Mouse (Mus musculus) forebrain, embryonic 10.5 days (tissue): ENCODE data around the gene 4930407I10Rik. TPM values are rescaled to one million over a fixed set of nuclear protein-coding genes. Genes with fewer than 3 reads are reported as not detected.

ENCODE experiments used
- DNase-seq: peaks from one replicate; pipeline ENCODE4 v3.0.0-alpha.2; 2017; ENCODE audit warnings: low spot score; ENCODE audit errors: extremely low spot score
- H3K27ac ChIP-seq: fragments of 300-500 bp; sonication (generic); 2 replicates; pipeline ENCODE4 v1.5.1; 2016; ENCODE audit warnings: mild to moderate bottlenecking
- H3K27me3 ChIP-seq: fragments of 300-500 bp; sonication (generic); 2 replicates; pipeline ENCODE4 v1.6.1; 2016; ENCODE audit warnings: mild to moderate bottlenecking; ENCODE audit not compliant: poor library complexity, severe bottlenecking
- H3K36me3 ChIP-seq: fragments of 300-500 bp; sonication (generic); replicated peaks from 2 replicates; pipeline ENCODE4 v1.6.1; 2016; ENCODE audit warnings: mild to moderate bottlenecking, moderate library complexity
- H3K4me1 ChIP-seq: fragments of 300-500 bp; sonication (generic); 2 replicates; pipeline ENCODE4 v1.6.1; 2016
- H3K4me3 ChIP-seq: fragments of 300-500 bp; sonication (generic); 2 replicates; pipeline ENCODE4 v1.5.1; 2016; ENCODE audit warnings: mild to moderate bottlenecking, moderate library complexity
- H3K9me3 ChIP-seq: fragments of 300-500 bp; sonication (generic); 2 replicates; pipeline ENCODE4 v1.6.1; 2016; ENCODE audit warnings: mild to moderate bottlenecking, moderate library complexity
- WGBS: fragments of 180-500 bp; shearing (Covaris S2); methylation state at CpG from one replicate; pipeline ENCODE4 v1.1.7; 2016; 5-methylcytosine and 5-hydroxymethylcytosine counted together
- polyA plus RNA-seq: library from polyadenylated mRNA; unstranded; fragments of >200 nt; fragmentation: Nextera tagmentation; extraction: Ambion mirVana; gene quantifications from 2 replicates; pipeline ENCODE4 v1.2.1, GENCODE M21; 2016

The 4930407I10Rik gene
- polyA plus RNA-seq, 1 experiment from 2014 or later: not detected

- no peak overlapping the region for H3K27ac ChIP-seq
- no peak overlapping the region for H3K4me3 ChIP-seq
- H3K36me3 ChIP-seq: peaks cover 94% of the 10 kb centered on the region
- no peaks in the 10 kb centered on the region for H3K9me3 ChIP-seq
- H3K27me3 ChIP-seq: no peaks in the 10 kb centered on the region
- DNase-seq: no peak
- 90% methylated on average over 7 of the region's 7 CpGs for WGBS
- H3K4me1 ChIP-seq: no peaks in the 10 kb centered on the region
Observed at GRCm38 (mm10) chr15:82032386-82032785, 26.6 kb upstream of the 4930407I10Rik start.

GRCm38 (mm10) chr15:82033762-82034161 is 25.2 kb upstream of the 4930407I10Rik start, which contains the start of gene Desi1:
Desi1 (minus strand) TSS chr15:82033862.
- no peak within 1 kb of the TSS for H3K4me3 ChIP-seq
- H3K36me3 ChIP-seq: peaks cover 94% of the 10 kb centered on the region
- no peak for DNase-seq
- no peaks in the 10 kb centered on the region for H3K4me1 ChIP-seq
- 96% methylated on average over 4 of the region's 4 CpGs for WGBS
- H3K27me3 ChIP-seq: no peaks in the 10 kb centered on the region
- H3K9me3 ChIP-seq: no peaks in the 10 kb centered on the region
- no peak within 1 kb of the TSS for H3K27ac ChIP-seq

- Histone ChIP-seq H3K27ac (no peak overlapping the region), H3K27me3 (no peaks in the 10 kb centered on the region), H3K9me3 (no peaks in the 10 kb centered on the region), H3K4me3 (no peak overlapping the region), H3K4me1 (no peaks in the 10 kb centered on the region), H3K36me3 (peaks cover 94% of the 10 kb centered on the region)
- 84% methylated on average over 12 of the region's 12 CpGs for WGBS
- no peak for DNase-seq
Observed at GRCm38 (mm10) chr15:82035904-82036689, 22.9 kb upstream of the 4930407I10Rik start.

GRCm38 (mm10) chr15:82040650-82041049 is 18.3 kb upstream of the 4930407I10Rik start:
- Histone ChIP-seq H3K36me3 (peaks cover 85% of the 10 kb centered on the region), H3K27ac (no peak overlapping the region), H3K4me3 (no peak overlapping the region), H3K9me3 (no peaks in the 10 kb centered on the region), H3K27me3 (no peaks in the 10 kb centered on the region), H3K4me1 (peaks cover 4% of the 10 kb centered on the region; the same call in 1 of the 2 replicates)
- WGBS: 93% methylated on average over 1 of the region's 1 CpGs
- DNase-seq: no peak

GRCm38 (mm10) chr15:82044166-82044784 is 14.7 kb upstream of the 4930407I10Rik start:
- H3K9me3 ChIP-seq: no peaks in the 10 kb centered on the region
- H3K4me1 ChIP-seq: peaks cover 18% of the 10 kb centered on the region
- no peaks in the 10 kb centered on the region for H3K27me3 ChIP-seq
- H3K36me3 ChIP-seq: peaks cover 50% of the 10 kb centered on the region
- no peak overlapping the region for H3K27ac ChIP-seq
- WGBS: 98% methylated on average over 7 of the region's 7 CpGs
- H3K4me3 ChIP-seq: no peak overlapping the region
- no peak for DNase-seq

GRCm38 (mm10) chr15:82046246-82046891 is 12.6 kb upstream of the 4930407I10Rik start:
- H3K4me1 ChIP-seq: peaks cover 18% of the 10 kb centered on the region
- no peaks in the 10 kb centered on the region for H3K9me3 ChIP-seq
- peaks cover 30% of the 10 kb centered on the region for H3K36me3 ChIP-seq
- WGBS: 6% methylated on average over 26 of the region's 26 CpGs
- H3K27ac ChIP-seq: peak overlapping the region; percentile 93
- no peak for DNase-seq
- H3K4me3 ChIP-seq: peak overlapping the region; percentile 100
- H3K27me3 ChIP-seq: no peaks in the 10 kb centered on the region

- H3K36me3 ChIP-seq: peaks cover 26% of the 10 kb centered on the region
- H3K9me3 ChIP-seq: no peaks in the 10 kb centered on the region
- DNase-seq: peak; percentile 89
- under 1% methylated on average over 74 of the region's 74 CpGs for WGBS
- H3K4me3 ChIP-seq: peak within 1 kb of the TSS; percentile 100
- H3K4me1 ChIP-seq: peaks cover 18% of the 10 kb centered on the region
- no peaks in the 10 kb centered on the region for H3K27me3 ChIP-seq
- H3K27ac ChIP-seq: peak within 1 kb of the TSS; percentile 93
Observed at GRCm38 (mm10) chr15:82047080-82047883, 11.7 kb upstream of the 4930407I10Rik start, which contains the start of gene Snu13. Snu13 (minus strand) TSS chr15:82047598.

GRCm38 (mm10) chr15:82052544-82052943 is 6.4 kb upstream of the 4930407I10Rik start:
- no peaks in the 10 kb centered on the region for H3K27me3 ChIP-seq
- H3K4me1 ChIP-seq: peaks cover 5% of the 10 kb centered on the region
- H3K4me3 ChIP-seq: no peak overlapping the region
- H3K9me3 ChIP-seq: no peaks in the 10 kb centered on the region
- WGBS: 77% methylated on average over 5 of the region's 5 CpGs
- no peak overlapping the region for H3K27ac ChIP-seq
- no peak for DNase-seq
- H3K36me3 ChIP-seq: no peaks in the 10 kb centered on the region

- no peaks in the 10 kb centered on the region for H3K36me3 ChIP-seq
- WGBS: 73% methylated on average over 14 of the region's 14 CpGs
- no peak overlapping the region for H3K27ac ChIP-seq
- DNase-seq: no peak
- no peaks in the 10 kb centered on the region for H3K4me1 ChIP-seq
- H3K27me3 ChIP-seq: peaks cover 57% of the 10 kb centered on the region
- no peak overlapping the region for H3K4me3 ChIP-seq
- H3K9me3 ChIP-seq: no peaks in the 10 kb centered on the region
Observed at GRCm38 (mm10) chr15:82063909-82064308, 5.0 kb downstream of the 4930407I10Rik start.

GRCm38 (mm10) chr15:82065511-82065910 is 6.6 kb downstream of the 4930407I10Rik start:
- Histone ChIP-seq H3K4me3 (no peak overlapping the region), H3K27ac (0 out of 2 replicates have a peak overlapping the region, but pooled peaks have one; percentile 40), H3K36me3 (no peaks in the 10 kb centered on the region), H3K27me3 (peaks cover 73% of the 10 kb centered on the region), H3K9me3 (peaks cover 10% of the 10 kb centered on the region), H3K4me1 (peaks cover 6% of the 10 kb centered on the region)
- 26% methylated on average over 7 of the region's 7 CpGs for WGBS
- DNase-seq: peak; percentile 60

- Histone ChIP-seq H3K36me3 (no peaks in the 10 kb centered on the region), H3K4me3 (peak within 1 kb of the TSS; percentile 36), H3K27ac (no peak within 1 kb of the TSS), H3K9me3 (peaks cover 10% of the 10 kb centered on the region), H3K27me3 (peaks cover 64% of the 10 kb centered on the region), H3K4me1 (peaks cover 6% of the 10 kb centered on the region)
- WGBS: 24% methylated on average over 40 of the region's 40 CpGs
- DNase-seq: peak; percentile 18
Observed at GRCm38 (mm10) chr15:82069898-82070297, 10.9 kb downstream of the 4930407I10Rik start, which contains the start of gene Mei1. Mei1 (plus strand) TSS chr15:82069996.

- Histone ChIP-seq H3K36me3 (no peaks in the 10 kb centered on the region), H3K4me3 (no peak overlapping the region), H3K4me1 (peaks cover 6% of the 10 kb centered on the region), H3K27me3 (peaks cover 49% of the 10 kb centered on the region), H3K27ac (no peak overlapping the region), H3K9me3 (peaks cover 10% of the 10 kb centered on the region)
- no peak for DNase-seq
- 91% methylated on average over 26 of the region's 26 CpGs for WGBS
Observed at GRCm38 (mm10) chr15:82071816-82072469, 13.0 kb downstream of the 4930407I10Rik start.
